Comparison of ENCODE assay signal across 25 mouse cellular contexts in genomic region chr5:147502921-147503320, GRCm38 (mm10).
"Had no signal": no experiment of that assay in that cellular context is flagged by ENCODE, and none has a peak within 500 bp of the region (broad histone marks: within the 10 kb centered on the region; RNA-seq: fewer than 3 reads in every experiment).

No protein-coding gene starts in this region.

- H3K36me3 ChIP-seq: heart, embryonic 12.5 days; hindbrain, embryonic 10.5 days; hindbrain, embryonic 12.5 days; intestine, embryonic 15.5 days; limb, embryonic 13.5 days had no signal

- H3K27ac ChIP-seq: heart, adult 2 months; hindbrain, embryonic 10.5 days; hindbrain, embryonic 12.5 days; hindbrain, embryonic 14.5 days; intestine, embryonic 15.5 days; kidney, embryonic 15.5 days; kidney, postnatal 0 days; limb, embryonic 13.5 days; limb, embryonic 15.5 days; liver, embryonic 14.5 days had no signal

- H3K4me1 ChIP-seq: hindbrain, embryonic 10.5 days; hindbrain, embryonic 12.5 days; intestine, embryonic 15.5 days; limb, embryonic 15.5 days had no signal

- H3K9ac ChIP-seq: heart, embryonic 12.5 days; hindbrain, embryonic 12.5 days; hindbrain, embryonic 14.5 days; intestine, embryonic 15.5 days; kidney, embryonic 15.5 days; limb, embryonic 13.5 days; limb, embryonic 15.5 days; liver, embryonic 14.5 days had no signal

- ATAC-seq: hindbrain, embryonic 16.5 days; inflammation-experienced regulatory T-cells, adult 6 months; intestine, embryonic 15.5 days; intestine, postnatal 0 days had no signal

- H3K9me3 ChIP-seq: heart, embryonic 12.5 days; hindbrain, embryonic 10.5 days; hindbrain, embryonic 12.5 days; intestine, embryonic 15.5 days; kidney, embryonic 15.5 days; limb, embryonic 13.5 days; limb, embryonic 15.5 days had no signal

- H3K4me2 ChIP-seq: heart, embryonic 12.5 days; hindbrain, embryonic 12.5 days; hindbrain, embryonic 14.5 days; intestine, embryonic 15.5 days; kidney, embryonic 15.5 days; limb, embryonic 13.5 days; limb, embryonic 15.5 days; liver, embryonic 11.5 days had no signal

- H3K4me3 ChIP-seq: heart, adult 2 months; heart, embryonic 12.5 days; hindbrain, embryonic 10.5 days; hindbrain, embryonic 12.5 days; intestine, embryonic 15.5 days; kidney, embryonic 15.5 days; limb, embryonic 13.5 days; limb, embryonic 15.5 days had no signal

- DNase-seq: gastrocnemius, postnatal 14 days; heart, adult 2 months; heart, postnatal 10 days; heart, postnatal 4 days; kidney, adult 2 months; kidney, adult 9 months; kidney, postnatal 14 days; kidney, postnatal 36 days; layer of hippocampus, adult 9-11 months; layer of hippocampus, postnatal 36 days; left cerebral cortex, postnatal 4 days had no signal

- H3K27me3 ChIP-seq: heart, embryonic 12.5 days; hindbrain, embryonic 12.5 days; intestine, embryonic 15.5 days; kidney, embryonic 15.5 days; limb, embryonic 13.5 days; limb, embryonic 15.5 days had no signal
